Mouse (Mus musculus) kidney, postnatal 14 days (tissue): ENCODE measurements around the gene Hrg.
"Not testable (repeated sequence)": the region's sequence is repeated elsewhere in the genome, so short reads cannot be mapped to it uniquely, and the experiment has no call there.

Experiments used
- DNase-seq: peaks from one replicate; pipeline ENCODE4 v3.0.0; 2022; ENCODE audit warnings: mixed read lengths

The Hrg gene

DNA sequence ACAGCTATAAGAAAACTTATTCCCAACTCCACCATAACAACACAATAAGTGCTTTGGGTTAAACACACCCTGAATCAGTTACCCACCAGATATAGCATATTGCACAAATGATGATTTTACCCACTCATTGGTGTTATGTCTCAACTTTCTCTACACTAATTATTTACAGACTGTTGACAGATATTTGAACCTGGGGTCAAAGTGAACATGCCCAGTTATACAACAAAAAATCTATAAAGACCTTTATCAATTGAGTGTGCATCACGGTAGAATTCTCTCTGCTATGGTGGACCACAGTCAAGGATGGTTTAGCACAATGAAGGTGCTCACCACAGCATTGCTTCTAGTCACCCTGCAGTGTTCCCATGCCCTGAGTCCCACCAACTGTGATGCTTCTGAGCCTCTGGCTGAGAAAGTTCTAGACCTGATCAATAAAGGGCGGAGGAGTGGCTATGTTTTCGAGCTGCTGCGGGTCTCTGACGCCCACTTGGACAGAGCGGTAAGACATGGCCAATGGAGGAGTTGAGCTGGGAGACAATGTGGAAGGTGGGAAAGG is at the start of gene Hrg:
Gene Hrg, plus strand, starts transcription at position 233 of the 556 bp plus-strand sequence.
- no peak for DNase-seq

DNA sequence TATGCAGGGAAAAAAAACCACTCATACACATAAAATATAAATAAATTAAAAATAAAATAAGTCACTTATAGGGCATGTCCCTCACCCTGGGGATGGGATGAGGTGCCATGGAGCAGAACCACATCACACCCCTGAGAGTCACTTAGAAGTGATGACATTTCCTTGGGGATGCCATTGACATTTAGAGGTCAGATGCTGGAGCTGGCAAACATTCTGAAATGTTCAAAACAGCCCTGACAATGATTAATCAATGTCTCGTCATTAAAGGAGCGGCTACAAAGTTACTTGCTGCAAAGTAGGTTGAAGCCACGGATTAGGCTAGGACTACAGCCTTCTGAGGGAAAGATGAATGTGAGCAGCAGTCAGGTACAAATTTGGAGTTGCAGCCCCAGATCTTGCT is 49.5 kb upstream of the Hrg start:
- DNase-seq: no peak

DNA sequence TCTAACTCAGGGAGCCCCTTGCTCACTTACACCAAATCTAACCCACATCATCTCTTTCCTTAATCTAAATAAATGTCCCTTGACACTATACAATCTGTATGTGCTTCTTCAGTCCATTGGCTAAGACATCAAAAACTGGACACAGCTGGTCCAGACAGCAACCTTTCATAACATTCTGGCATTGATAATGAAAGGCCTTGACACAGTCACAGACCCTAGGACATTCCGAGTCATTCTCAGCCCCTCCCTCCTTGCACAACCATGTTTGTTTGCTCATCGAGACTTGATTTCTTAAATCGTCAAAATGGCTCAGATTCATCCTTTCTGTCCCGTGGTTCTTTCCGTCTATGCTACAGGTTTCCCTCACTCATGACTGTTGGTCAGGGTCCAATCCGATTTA is 41.6 kb upstream of the Hrg start:
- DNase-seq: no peak

DNA sequence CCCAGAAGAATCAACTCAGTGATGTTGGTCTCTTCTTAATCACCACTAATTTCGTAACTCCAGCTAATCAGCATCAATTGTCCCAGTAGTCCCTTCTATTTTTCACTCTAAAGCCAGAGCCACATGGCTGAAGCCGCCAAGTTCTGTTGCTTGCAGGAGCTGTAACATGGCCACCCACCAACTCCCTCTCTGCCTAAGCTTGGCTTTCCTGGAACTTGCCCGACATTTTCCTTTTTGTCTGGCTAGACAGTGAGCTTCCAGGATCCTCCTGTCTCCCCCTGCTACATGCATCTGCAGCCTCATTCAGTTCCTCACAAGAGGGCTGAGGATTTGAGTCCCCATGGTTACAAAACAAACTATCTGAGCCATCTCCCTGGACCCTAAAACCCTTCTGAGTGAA is 38.9 kb upstream of the Hrg start:
- DNase-seq: no peak

DNA sequence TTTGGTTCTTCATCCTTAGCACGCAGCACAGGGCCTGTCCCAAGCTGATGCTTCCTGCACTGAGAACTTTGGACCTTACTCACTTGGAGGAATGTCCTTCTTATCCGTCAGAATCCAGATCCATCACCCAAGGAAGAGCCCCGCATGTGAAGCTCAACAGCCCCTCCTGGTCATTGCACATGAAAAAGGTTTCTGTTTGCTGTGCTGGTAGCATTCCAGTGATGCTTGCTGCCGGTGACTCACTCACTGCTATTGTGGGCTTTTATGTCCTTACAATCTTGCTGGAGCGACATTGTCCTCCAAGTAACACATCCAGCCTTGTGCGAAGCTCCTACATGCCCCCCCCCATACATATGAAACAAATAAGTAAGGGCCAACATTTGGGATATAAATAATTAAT is 38.0 kb upstream of the Hrg start:
- no peak for DNase-seq

DNA sequence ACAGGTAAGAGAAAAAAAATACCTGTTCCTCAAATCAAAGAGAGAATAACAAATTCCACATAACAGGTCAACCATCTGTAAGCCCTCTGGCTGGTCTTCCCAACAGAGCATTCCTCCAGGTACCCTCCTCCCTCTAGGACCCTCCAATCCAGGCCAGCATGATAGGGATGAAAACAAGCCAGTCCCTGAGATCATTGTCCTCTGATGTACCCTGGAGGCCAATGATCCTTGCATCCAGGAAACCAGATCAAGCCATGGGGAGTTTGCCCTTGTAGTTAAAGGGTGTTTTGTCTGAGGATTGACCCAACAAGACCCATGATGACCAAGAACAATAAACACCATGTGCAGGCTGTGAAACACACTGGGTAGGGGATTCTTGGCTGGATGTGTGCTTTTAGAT is 36.6 kb upstream of the Hrg start:
- DNase-seq: no peak

DNA sequence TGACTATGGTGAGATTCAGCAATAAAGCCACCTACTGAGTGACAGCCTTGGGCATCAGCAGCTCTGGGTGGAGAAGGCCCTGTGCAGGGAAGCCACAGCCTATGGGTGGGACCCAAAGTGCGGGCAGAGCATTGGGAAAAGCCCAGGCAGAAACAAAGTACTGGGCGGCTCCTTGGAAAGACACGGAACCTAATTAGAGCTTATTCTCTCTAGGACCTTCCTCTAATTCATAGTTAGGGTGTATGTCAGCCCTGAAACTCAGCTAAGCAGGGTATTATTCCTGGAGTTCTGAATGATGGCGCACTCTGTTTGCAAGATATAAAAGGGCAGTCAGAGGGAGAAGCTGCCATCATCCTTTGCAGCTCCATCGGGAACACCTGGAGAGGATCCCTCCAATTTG is 32.8 kb upstream of the Hrg start, which contains the start of gene Fetub:
Gene Fetub, plus strand, starts transcription at position 301 of the 400 bp plus-strand sequence.
- no peak for DNase-seq

DNA sequence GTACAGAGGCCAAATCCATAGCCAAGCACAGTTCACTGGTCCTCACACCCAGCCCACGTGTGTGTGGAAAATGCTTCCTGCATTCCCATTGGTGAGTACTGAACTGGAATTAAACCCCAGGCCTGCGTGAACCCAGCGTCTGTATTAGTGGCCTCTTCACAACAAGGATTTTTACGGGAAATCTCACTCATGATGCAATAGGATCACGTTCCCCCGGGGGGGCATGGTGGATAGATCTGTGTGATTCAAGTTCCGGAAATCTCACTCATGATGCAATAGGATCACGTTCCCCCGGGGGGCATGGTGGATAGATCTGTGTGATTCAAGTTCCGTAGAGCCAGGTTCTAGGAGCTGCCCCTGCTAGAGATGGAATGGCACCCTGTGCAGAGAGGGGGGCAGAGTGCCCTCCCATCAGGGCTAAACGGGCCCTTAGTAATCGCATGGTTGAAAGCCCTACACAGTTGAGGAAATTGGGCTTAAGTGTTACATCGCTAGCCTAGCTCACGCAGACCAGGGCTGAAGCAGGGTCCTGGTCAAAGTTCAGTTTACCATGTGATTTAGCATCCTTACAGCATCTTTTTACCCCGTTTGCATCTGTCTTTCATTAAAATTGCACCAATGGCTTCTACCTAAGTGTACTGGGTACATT is 32.1 kb upstream of the Hrg start:
- no peak for DNase-seq

DNA sequence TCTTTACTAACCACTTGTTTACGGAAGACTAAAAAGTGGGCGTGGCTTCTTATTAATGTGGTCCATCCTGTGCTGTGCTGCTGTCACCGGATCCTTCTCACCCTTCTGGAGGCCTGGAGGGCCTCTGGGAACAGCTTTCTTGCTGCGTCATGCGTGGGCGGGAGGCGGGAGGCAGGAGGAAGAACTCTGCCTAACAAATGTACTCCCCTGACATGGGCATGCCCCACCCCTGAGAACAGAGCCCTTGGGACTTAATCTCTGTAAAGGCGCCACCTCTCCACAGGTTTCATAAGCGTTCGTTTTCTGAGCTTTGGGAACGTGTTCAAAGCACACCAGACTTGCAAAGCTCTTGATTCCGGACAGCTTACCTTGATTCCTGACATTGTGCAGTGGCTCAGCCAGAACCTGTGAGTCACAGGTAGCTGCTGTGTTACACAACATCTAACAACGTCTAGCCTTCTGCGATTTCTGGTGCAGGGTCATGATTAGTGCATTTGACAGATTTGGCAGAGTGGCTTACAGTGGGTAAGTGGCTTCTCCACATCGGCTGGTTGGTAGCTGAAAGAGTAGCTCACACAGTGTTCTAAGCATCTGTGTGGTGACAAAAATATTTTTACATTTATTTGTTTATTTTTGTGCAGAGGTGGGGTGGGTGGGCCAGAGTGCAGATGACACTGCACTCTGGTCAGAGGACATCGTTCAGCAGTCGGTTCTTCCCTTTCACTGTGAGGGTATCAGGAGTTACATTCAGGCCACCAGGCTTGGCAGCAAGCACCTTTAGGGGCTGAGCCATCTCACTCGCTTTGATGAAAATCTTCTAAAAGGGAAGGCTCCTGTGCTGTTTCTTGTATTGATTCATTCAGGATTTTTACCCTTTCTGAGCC is 30.7 kb upstream of the Hrg start:
- DNase-seq: peak; percentile 14

DNA sequence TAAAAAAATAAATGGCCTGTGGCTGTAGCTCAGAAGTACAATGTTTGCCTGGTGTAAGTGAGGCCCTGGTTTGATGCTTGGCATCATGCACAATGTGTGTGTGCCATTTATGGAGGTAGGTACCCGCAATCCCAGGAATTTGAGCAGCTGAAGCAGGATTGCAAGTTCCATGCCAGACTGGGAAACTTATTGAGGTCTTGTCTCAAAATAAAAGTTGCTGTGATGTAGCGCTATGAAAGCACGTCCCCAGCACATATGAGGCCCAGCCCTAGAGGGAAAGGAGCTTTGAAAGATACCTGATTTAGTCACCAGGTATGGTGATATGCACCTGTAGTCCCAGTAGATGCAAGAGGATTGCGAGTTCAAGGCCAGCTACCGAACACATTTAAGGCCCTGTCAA is 29.1 kb upstream of the Hrg start:
- no peak for DNase-seq

DNA sequence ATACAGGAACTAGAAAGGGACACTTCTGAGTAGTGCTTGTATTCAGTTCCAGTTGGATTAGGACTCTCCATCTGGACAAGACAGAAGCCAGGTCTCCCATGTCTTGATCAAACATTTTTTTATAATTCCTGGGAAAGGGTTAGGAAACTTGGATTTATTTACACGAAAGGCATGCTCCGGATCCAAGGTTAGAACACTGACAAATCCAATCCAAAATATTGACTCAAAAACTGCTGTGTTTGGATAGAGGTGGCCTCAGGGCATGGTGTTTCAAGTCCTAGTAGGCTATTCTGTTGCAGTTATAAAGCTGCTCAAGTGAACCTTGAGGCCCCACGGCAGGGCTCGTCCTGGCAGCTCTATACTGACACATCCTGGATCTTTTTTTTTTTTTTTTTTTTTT is 28.4 kb upstream of the Hrg start:
- DNase-seq: no peak

DNA sequence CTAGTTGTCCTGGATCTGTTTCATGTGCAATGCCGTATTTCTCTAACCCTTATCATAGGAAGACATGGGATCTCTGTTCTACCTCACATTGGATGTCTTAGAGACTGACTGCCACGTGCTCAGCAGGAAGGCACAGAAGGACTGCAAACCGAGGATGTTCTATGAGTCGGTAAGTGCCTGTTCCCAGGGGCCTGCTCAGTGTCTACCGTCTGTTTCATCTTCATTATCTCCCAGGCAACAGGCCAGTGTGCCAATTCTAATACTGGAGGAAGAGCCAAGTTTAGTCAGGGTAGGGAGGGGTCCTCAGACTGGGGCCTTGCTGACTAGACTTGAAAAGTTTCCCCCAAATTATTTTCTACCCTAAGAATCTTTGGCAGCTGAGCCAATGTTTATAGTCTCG is 21.3 kb upstream of the Hrg start:
- no peak for DNase-seq

DNA sequence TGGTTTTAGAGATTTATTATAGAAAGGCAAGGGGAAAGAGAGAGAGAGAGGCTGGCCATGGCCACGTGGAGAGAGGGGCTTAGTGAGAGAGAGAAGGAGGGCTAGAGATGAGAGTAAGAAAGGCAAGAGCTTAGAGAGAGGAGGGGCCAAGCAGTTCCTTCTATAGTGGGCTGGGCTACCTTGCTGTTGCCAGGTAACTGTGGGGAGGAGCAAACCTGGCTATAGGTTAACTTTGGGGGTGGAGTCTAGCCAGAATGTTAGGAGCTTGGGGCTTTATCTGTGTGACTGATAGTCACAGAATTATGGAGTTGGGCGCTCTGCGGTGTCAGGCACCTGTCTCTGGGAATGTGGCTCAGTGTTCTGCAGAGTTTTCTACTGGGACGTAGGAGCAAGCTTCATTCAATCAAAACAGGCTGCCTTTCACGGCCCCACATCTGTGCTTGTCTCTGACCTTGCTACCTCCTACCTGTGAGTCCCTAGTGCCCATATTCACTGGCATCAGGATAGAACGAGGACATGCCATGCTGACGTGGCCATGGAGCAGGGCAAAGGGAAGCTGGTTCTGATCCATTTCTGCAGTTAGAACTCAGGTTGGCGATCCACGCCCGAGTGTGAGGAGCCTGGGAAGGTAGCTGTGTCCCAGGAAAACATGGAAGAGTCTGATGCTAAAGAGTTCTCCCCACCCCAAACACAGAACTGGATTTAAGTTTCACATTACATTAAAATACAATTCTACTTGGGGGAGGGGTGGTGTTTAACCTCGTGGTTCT is 19.3 kb upstream of the Hrg start:
- DNase-seq: no peak

DNA sequence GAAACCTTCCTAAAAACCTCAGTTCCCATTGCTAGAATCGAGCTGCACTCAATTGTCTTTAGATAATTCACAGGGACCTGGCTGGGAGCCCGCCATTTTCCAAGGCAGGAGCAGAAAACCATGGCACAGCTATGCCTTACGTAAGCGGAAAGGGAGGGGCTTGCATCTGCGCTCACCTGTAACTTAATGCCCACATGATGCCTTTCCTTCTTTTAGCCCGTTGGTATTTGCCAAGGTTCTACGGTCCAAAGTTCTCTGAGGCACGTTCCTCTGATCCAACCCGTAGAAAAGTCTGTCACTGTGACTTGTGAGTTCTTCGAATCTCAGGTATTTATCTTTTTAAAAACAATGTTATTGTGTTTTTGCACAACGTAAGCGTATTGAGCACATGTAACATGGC is 13.2 kb upstream of the Hrg start:
- no peak for DNase-seq

DNA sequence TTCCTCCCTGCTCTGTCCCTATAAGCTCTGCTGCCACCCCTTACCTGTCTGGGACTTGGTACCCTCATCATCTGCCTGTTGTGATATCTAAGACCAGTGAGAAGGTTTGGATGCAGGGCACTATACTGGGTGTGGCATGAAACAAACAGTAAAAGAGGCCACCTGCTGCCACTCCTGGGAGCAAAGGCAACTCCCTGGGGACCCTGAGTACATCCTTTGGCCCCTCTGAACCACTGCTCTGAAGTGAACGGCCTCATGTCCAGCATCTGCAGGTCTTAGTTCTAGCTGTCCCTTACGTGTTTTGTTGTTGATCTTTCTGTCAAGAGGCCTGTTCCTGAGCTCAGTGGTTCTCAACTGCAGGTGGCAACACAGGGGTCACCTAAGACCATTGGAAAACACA is 12.3 kb upstream of the Hrg start:
- no peak for DNase-seq

DNA sequence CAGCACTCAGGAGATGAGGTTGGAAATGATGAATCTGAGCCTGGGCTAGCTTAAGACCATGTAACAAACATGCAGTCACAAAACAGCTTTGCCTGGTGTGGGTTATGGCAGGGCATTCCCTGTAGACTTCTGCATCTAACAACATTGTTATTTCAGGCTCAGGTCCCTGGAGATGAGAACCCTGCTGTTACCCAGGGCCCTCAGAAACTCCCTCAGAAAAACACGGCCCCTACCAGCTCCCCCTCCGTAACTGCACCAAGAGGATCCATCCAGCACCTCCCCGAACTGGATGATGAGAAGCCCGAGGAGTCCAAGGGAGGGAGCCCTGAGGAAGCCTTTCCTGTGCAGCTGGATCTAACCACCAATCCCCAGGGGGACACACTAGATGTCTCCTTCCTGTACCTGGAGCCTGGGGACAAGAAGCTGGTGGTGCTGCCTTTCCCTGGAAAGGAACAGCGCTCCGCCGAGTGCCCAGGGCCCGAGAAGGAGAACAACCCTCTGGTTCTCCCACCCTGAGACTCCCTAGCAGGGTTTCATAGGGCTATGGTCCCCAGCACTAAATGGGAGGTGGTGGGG is 11.7 kb upstream of the Hrg start:
- no peak for DNase-seq

DNA sequence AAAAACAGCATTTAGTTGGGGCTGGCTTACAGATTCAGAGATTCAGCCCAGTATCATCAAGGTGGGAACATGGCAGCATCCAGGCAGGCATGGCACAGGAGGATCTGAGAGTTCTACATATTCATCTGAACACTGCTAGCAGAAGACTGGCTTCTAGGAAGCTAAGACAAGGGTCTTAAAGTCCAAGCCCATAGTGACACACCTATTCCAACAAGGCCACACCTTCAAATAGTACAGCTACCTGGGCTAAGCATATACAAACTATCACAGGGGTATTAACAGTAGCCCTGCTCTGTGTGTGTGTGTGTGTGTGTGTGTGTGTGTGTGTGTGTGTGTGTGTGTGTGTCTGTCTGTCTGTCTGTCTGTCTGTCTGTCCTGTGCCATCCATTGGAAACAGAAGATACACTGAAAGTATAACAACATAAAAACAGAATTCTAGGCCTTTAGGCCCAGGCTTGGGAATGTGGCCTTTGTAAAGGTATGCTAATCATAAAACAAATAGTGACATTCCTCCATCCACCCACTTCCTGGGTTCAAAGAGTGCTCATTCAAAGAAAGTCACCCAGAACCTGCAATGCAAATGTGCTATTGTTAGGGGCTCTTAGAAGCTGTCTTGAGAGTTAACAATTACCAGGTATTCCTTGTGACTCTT is 8.9 kb upstream of the Hrg start:
- not testable (repeated sequence) for DNase-seq

DNA sequence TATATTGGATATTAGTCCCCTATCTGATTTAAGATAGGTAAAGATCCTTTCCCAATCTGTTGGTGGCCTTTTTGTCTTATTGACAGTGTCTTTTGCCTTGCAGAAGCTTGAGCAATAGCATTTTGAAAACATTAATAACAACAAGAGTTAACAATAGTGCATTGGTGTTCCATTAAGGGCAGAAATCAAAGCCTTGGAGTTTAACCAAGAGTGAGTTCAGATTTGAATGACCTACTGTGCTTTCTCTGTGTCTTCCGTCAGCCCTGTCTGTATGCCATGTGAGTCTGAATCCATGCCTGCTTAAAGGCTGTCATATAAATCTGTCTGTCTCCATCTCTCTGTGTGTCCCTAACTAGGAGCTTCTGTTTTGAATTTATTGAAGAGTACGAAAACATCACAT is 3.5 kb upstream of the Hrg start:
- no peak for DNase-seq

DNA sequence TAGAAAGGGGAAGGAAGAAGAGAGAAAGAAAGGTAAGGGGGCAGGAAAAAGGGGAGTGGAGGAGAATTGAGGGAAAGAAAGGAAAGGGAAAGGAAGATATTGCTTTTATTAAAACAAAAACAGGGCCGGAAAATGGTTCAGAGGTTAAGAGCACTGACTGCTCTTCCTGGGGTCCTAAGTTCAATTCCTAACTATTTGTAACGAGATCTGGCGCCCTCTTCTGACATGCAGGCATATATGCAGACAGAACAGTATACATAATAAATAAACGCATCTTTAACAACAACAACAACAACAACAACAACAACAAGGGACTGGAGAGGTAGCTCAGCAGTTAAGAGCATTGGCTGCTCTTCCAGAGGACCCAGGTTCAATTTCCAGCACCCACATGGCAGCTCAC is 2.2 kb downstream of the Hrg start:
- DNase-seq: no peak

DNA sequence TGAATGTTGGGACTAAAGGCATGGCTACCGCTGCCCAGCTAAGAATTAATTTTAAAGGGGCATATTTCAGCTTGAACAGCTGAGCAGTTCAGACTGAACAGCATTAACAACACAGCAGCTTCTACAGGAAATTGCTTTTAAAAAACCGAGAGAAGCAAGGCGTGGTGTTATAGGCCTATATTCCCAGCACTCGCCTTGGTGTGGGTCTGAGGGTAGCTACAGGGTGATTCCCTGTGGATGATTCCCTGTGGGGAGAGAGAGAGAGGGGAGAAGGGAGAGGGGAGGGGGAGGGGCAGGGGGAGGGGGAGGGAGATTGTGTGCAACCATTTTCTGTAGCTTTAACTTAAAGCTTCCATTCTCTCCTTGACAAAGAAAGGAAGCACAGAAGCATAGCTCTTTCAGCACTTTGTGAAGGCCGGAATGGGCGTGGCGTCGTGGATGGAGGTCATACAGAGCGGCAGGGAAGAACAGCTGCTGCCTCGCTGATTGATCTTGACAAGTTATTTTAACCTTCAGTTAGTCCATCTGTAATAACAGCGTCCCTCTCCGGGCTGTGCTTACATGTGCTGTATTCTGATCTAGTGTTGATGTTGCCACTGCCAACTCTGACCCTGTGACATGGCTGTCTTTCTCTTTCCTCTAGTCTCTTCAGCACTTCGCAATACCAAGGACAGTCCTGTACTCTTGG is 4.7 kb downstream of the Hrg start:
- no peak for DNase-seq

DNA sequence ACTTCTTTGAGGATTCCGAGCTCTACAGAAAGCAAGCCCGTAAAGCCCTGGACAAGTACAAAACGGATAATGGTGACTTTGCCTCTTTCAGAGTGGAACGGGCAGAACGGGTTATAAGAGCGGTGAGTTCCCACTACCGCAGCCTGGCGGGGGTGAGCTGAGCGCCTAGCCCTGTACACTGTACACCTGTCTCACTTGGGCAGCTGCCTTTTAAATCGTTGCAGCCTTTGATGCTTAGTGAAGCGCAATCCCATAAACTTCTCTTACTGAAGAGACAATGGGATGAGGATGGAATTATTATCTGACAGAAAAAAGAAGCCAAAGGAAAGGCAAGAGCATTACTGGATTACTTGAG is 5.2 kb downstream of the Hrg start:
- no peak for DNase-seq

DNA sequence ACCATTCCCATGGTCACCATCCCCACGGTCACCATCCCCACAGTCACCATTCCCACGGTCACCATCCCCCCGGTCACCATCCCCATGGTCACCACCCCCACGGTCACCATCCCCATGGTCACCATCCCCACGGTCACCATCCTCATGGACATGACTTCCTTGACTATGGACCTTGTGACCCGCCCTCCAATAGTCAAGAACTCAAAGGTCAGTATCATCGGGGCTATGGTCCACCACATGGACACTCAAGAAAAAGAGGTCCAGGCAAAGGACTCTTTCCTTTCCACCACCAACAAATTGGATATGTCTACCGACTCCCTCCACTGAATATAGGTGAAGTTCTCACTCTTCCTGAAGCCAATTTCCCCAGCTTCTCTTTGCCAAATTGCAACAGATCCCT is 10.2 kb downstream of the Hrg start:
- no peak for DNase-seq
